Mouse (Mus musculus) B cell, adult 62 days (primary cell): Measurements from ENCODE around the gene St7. TPM values are rescaled to one million over a fixed set of nuclear protein-coding genes. Genes with fewer than 3 reads are reported as not detected.

Experiments used
- total RNA-seq: library from RNA; stranded (reverse); gene quantifications from 4 replicates; pipeline ENCODE4 v1.2.4, GENCODE M21; 2023

St7 gene
- total RNA-seq = 6.0 to 10.5 TPM (median 9.1 TPM) in 4 replicates

DNA sequence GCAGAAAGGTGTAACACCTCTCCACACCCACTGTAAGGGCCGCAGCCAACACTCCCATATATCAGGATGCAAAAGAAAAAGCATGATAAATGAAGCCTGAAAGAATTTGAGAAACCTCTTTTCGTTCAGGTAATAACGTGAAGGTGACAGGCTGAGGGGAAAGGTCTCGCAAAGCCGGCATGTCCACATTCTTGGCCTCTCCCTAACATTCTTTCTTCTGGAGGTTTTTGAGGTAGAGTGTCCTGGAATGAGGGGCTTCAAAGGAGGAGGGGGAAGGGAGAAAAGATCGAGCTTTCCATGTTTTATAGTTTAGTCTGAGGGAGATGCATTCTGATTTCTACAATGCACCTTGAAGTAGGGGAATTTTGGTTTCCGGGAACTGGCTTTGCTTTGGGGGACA lies at the start of gene St7:
TSS of gene St7 (plus strand) at position 287 of the 400 bp plus-strand sequence.

Other genes starting within 250 kb of the St7 start
- gene Met, start 229.1 kb upstream of the St7 start, total RNA-seq = 0.09 to 0.21 TPM (median 0.15 TPM) in 3 of 4 replicates, not detected in the other
- gene Capza2, start 56.7 kb upstream of the St7 start, total RNA-seq = 159 to 185 TPM (median 170 TPM) in 4 replicates